Mouse (Mus musculus): ENCODE data around the gene Mcrip1. TPM values are rescaled to one million over a fixed set of nuclear protein-coding genes. Genes with fewer than 3 reads are reported as not detected.
A peak's percentile ranks its signal among the peaks of the same experiment; 100 is the strongest.

The Mcrip1 gene
- polyA plus RNA-seq, 1 experiment from 2014 or later, result 249 TPM

GRCm38 (mm10) chr11:120534093-120534492 lies 15.4 kb downstream of the Mcrip1 start:
- H3K27ac ChIP-seq, result no peak overlapping the region
- H3K36me3 ChIP-seq (replicated peaks), result no peaks in the 10 kb centered on the region
- no peak overlapping the region for H3K4me3 ChIP-seq
- WGBS, result 84% methylated on average over 8 of the region's 8 CpGs
- no peak overlapping the region for H3K4me2 ChIP-seq
- ATAC-seq (replicated peaks), result no peak
- H3K4me1 ChIP-seq, result peaks cover 13% of the 10 kb centered on the region
- no peak overlapping the region for H3K9ac ChIP-seq
- no peaks in the 10 kb centered on the region for H3K9me3 ChIP-seq
- peaks cover 46% of the 10 kb centered on the region for H3K27me3 ChIP-seq (replicated peaks)

- Histone ChIP-seq H3K27ac (no peak overlapping the region), H3K4me1 (peaks cover 10% of the 10 kb centered on the region), H3K4me3 (no peak overlapping the region), H3K36me3 (replicated peaks) (no peaks in the 10 kb centered on the region), H3K27me3 (replicated peaks) (peaks cover 64% of the 10 kb centered on the region), H3K9me3 (no peaks in the 10 kb centered on the region), H3K4me2 (no peak overlapping the region), H3K9ac (no peak overlapping the region)
- ATAC-seq (replicated peaks), result no peak
- WGBS, result 32% methylated on average over 9 of the region's 9 CpGs
Measured at GRCm38 (mm10) chr11:120531646-120532045, 17.9 kb downstream of the Mcrip1 start.

GRCm38 (mm10) chr11:120530085-120530964 lies 19.2 kb downstream of the Mcrip1 start, which contains the start of gene Gcgr:
Gene Gcgr (plus strand): TSS chr11:120530699.
- peak within 1 kb of the TSS; percentile 29 for H3K4me3 ChIP-seq
- no peak within 1 kb of the TSS for H3K27ac ChIP-seq
- no peaks in the 10 kb centered on the region for H3K9me3 ChIP-seq
- peaks cover 64% of the 10 kb centered on the region for H3K27me3 ChIP-seq (replicated peaks)
- no peak for ATAC-seq (replicated peaks)
- peak within 1 kb of the TSS; percentile 50 for H3K4me2 ChIP-seq
- no peaks in the 10 kb centered on the region for H3K36me3 ChIP-seq (replicated peaks)
- H3K9ac ChIP-seq, result no peak within 1 kb of the TSS
- WGBS, result 8% methylated on average over 51 of the region's 62 CpGs
- H3K4me1 ChIP-seq, result peaks cover 10% of the 10 kb centered on the region

- Histone ChIP-seq H3K9ac (no peak overlapping the region), H3K4me3 (no peak overlapping the region), H3K36me3 (replicated peaks) (no peaks in the 10 kb centered on the region), H3K27ac (no peak overlapping the region), H3K27me3 (replicated peaks) (peaks cover 64% of the 10 kb centered on the region), H3K4me1 (peaks cover 10% of the 10 kb centered on the region), H3K4me2 (no peak overlapping the region), H3K9me3 (no peaks in the 10 kb centered on the region)
- ATAC-seq (replicated peaks), result no peak
- WGBS, result 41% methylated on average over 4 of the region's 4 CpGs
Measured at GRCm38 (mm10) chr11:120528903-120529302, 20.6 kb downstream of the Mcrip1 start.

- Histone ChIP-seq H3K27ac (no peak overlapping the region), H3K27me3 (replicated peaks) (peaks cover 56% of the 10 kb centered on the region), H3K4me2 (no peak overlapping the region), H3K9ac (no peak overlapping the region), H3K36me3 (replicated peaks) (no peaks in the 10 kb centered on the region), H3K4me3 (no peak overlapping the region), H3K4me1 (peaks cover 10% of the 10 kb centered on the region), H3K9me3 (no peaks in the 10 kb centered on the region)
- 82% methylated on average over 9 of the region's 9 CpGs for WGBS
- ATAC-seq (replicated peaks), result no peak
Measured at GRCm38 (mm10) chr11:120527690-120528354, 21.7 kb downstream of the Mcrip1 start.

- H3K4me3 ChIP-seq, result no peak overlapping the region
- no peak for ATAC-seq (replicated peaks)
- 75% methylated on average over 2 of the region's 2 CpGs for WGBS
Measured at GRCm38 (mm10) chr11:120525959-120526358, 23.6 kb downstream of the Mcrip1 start.

GRCm38 (mm10) chr11:120522581-120522980 lies 26.9 kb downstream of the Mcrip1 start:
- no peak overlapping the region for H3K9ac ChIP-seq
- no peaks in the 10 kb centered on the region for H3K4me1 ChIP-seq
- no peaks in the 10 kb centered on the region for H3K36me3 ChIP-seq (replicated peaks)
- ATAC-seq (replicated peaks), result no peak
- H3K27ac ChIP-seq, result no peak overlapping the region
- no peaks in the 10 kb centered on the region for H3K9me3 ChIP-seq
- H3K4me3 ChIP-seq, result no peak overlapping the region
- no peak overlapping the region for H3K4me2 ChIP-seq
- peaks cover 3% of the 10 kb centered on the region for H3K27me3 ChIP-seq (replicated peaks)
- WGBS, result 88% methylated on average over 8 of the region's 8 CpGs

More at GRCm38 (mm10) chr11:120525959-120526358, 23.6 kb downstream of the Mcrip1 start:
- peaks cover 37% of the 10 kb centered on the region for H3K27me3 ChIP-seq (replicated peaks)
- no peak overlapping the region for H3K4me2 ChIP-seq
- H3K4me1 ChIP-seq, result peaks cover 8% of the 10 kb centered on the region
- no peak overlapping the region for H3K27ac ChIP-seq
- H3K9me3 ChIP-seq, result no peaks in the 10 kb centered on the region
- no peaks in the 10 kb centered on the region for H3K36me3 ChIP-seq (replicated peaks)
- no peak overlapping the region for H3K9ac ChIP-seq

- H3K4me3 ChIP-seq, result no peak overlapping the region
- WGBS, result 73% methylated on average over 5 of the region's 5 CpGs
- no peak overlapping the region for H3K27ac ChIP-seq
- H3K4me2 ChIP-seq, result no peak overlapping the region
- no peak overlapping the region for H3K9ac ChIP-seq
- no peaks in the 10 kb centered on the region for H3K4me1 ChIP-seq
- H3K27me3 ChIP-seq (replicated peaks), result no peaks in the 10 kb centered on the region
- H3K36me3 ChIP-seq (replicated peaks), result no peaks in the 10 kb centered on the region
- H3K9me3 ChIP-seq, result no peaks in the 10 kb centered on the region
- ATAC-seq (replicated peaks), result no peak
Measured at GRCm38 (mm10) chr11:120520967-120521540, 28.5 kb downstream of the Mcrip1 start.

GRCm38 (mm10) chr11:120520498-120520897 lies 29.0 kb downstream of the Mcrip1 start:
- no peaks in the 10 kb centered on the region for H3K36me3 ChIP-seq (replicated peaks)
- H3K4me3 ChIP-seq, result no peak overlapping the region
- no peak overlapping the region for H3K9ac ChIP-seq
- H3K27me3 ChIP-seq (replicated peaks), result no peaks in the 10 kb centered on the region
- no peaks in the 10 kb centered on the region; the same call in 1 of the 2 replicates for H3K4me1 ChIP-seq
- WGBS, result 77% methylated on average over 9 of the region's 9 CpGs
- ATAC-seq (replicated peaks), result no peak
- no peak overlapping the region for H3K4me2 ChIP-seq
- H3K27ac ChIP-seq, result no peak overlapping the region
- H3K9me3 ChIP-seq, result no peaks in the 10 kb centered on the region

- 49% methylated on average over 9 of the region's 9 CpGs for WGBS
- no peak for ATAC-seq (replicated peaks)
- H3K9ac ChIP-seq, result no peak overlapping the region
Measured at GRCm38 (mm10) chr11:120519738-120520137, 29.8 kb downstream of the Mcrip1 start.

GRCm38 (mm10) chr11:120518558-120518957 lies 31.0 kb downstream of the Mcrip1 start:
- 74% methylated on average over 6 of the region's 6 CpGs for WGBS
- no peak overlapping the region for H3K9ac ChIP-seq
- H3K27ac ChIP-seq, result no peak overlapping the region
- no peaks in the 10 kb centered on the region; the same call in 1 of the 2 replicates for H3K4me1 ChIP-seq
- no peak overlapping the region for H3K4me2 ChIP-seq
- H3K4me3 ChIP-seq, result no peak overlapping the region
- no peaks in the 10 kb centered on the region for H3K27me3 ChIP-seq (replicated peaks)
- ATAC-seq (replicated peaks), result no peak
- no peaks in the 10 kb centered on the region for H3K9me3 ChIP-seq
- H3K36me3 ChIP-seq (replicated peaks), result no peaks in the 10 kb centered on the region

More at GRCm38 (mm10) chr11:120519738-120520137, 29.8 kb downstream of the Mcrip1 start:
- no peaks in the 10 kb centered on the region for H3K27me3 ChIP-seq (replicated peaks)
- H3K27ac ChIP-seq, result no peak overlapping the region
- H3K4me2 ChIP-seq, result no peak overlapping the region
- no peaks in the 10 kb centered on the region for H3K36me3 ChIP-seq (replicated peaks)
- H3K4me3 ChIP-seq, result no peak overlapping the region
- no peaks in the 10 kb centered on the region; the same call in 1 of the 2 replicates for H3K4me1 ChIP-seq
- H3K9me3 ChIP-seq, result no peaks in the 10 kb centered on the region

GRCm38 (mm10) chr11:120518027-120518426 lies 31.5 kb downstream of the Mcrip1 start:
- no peak for ATAC-seq (replicated peaks)
- H3K9ac ChIP-seq, result no peak overlapping the region
- H3K27ac ChIP-seq, result no peak overlapping the region
- H3K4me3 ChIP-seq, result no peak overlapping the region
- 70% methylated on average over 6 of the region's 6 CpGs for WGBS
- no peak overlapping the region for H3K4me2 ChIP-seq
- H3K36me3 ChIP-seq (replicated peaks), result no peaks in the 10 kb centered on the region
- H3K4me1 ChIP-seq, result no peaks in the 10 kb centered on the region; the same call in 1 of the 2 replicates
- no peaks in the 10 kb centered on the region for H3K9me3 ChIP-seq
- H3K27me3 ChIP-seq (replicated peaks), result no peaks in the 10 kb centered on the region
